Mouse (Mus musculus) megakaryocyte progenitor cell, adult 5-6 weeks (primary cell): Measurements from ENCODE around the gene Hoxb13. TPM values are rescaled to one million over a fixed set of nuclear protein-coding genes. Genes with fewer than 3 reads are reported as not detected.
A peak's percentile ranks its signal among the peaks of the same experiment; 100 is the strongest.

ENCODE experiments used
- ATAC-seq: replicated peaks from 2 replicates; pipeline ENCODE4 v1.8.0; 2016; ENCODE audit warnings: mild to moderate bottlenecking, moderate TSS enrichment, inconsistent platforms; ENCODE audit not compliant: poor library complexity
- total RNA-seq, 2 experiments: library from RNA; stranded (forward) in 1 of 2; stranded (reverse) in 1 of 2; fragments of 157-497, 149-512 nt in 1 of 2; fragments of 200-1000 nt in 1 of 2; gene quantifications; 2 replicates each; pipeline versions ENCODE4 v1.2.3 to v1.2.4; 2015 to 2017

Gene Hoxb13
- not detected in 2 replicates for total RNA-seq (2015)
- not detected in 2 replicates for total RNA-seq (2017)

DNA sequence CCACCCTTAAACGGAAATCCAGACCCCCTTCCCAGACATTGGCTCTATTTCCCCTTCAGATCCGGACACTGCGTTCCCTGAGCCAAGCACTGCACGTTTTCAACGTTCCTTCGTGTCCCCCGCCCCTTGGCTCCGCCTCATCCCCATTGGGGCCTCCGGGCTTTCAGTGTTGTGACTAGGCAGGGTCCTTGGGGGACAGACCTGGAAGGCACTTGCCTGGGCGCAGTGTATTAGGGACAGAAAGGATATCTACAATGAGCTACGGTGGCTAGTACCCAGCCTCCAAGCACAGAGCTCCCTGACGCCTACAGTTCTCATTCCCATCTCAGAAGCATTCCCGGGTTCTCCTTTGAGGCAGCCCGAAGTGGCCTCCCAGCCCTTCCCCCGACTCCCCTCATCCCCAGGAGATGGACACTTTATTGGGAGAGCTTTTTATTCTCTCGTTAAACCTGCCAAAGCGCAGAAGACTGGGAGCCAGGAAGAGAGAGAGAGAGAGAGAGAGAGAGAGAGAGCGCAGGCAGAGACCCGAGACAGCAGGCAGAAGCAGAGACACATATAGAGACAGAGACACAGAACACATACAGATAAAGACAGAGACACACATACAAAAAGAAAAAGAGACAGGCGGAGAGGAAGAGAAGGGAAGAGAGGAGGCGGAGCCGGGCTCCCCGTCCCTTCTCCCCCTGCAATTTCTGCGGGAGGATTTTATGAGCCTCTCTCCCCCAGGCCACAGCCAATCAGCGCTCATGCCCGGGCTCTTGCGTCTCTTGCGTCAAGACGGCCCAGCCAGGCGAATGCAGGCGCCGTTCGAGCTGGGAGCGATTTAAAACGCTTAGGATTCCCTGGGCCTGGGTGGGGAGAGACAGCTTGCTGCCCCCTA is at the start of gene Hoxb13:
Gene Hoxb13 (plus strand): TSS at position 796 of the 880 bp plus-strand sequence.
- peak; percentile 23; the same call in 1 of the 2 replicates for ATAC-seq

DNA sequence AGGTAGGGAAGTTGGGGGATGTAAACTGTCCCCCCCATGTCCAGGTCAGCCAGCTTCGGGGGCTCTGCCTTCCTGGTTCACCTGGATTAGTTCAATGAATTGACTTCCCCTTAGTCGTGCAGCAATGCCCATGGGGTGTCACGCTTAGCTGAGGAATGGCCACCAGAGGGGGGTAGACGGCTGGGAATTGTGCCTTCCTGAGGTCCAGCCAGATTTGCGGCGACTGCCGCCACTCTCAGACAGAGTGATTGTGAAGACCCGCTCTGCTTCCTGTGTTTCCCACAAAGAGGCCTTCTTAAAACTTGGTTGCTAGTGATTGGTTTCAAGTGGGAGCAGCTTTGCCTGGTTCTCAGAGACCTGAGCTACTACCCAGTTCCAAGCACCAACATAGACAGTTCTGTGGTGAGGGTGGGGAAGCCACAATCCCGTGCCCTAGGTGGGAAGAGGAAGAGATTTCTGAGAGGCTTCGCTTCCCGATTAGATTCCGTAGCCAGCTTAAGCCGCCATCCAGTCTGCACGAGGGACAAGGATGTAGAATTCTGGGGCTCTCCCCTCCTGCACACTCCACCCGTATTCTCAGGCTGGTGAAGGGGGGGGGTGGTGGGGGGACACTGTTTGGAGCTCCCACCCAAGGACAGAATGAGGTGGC is 48.4 kb upstream of the Hoxb13 start:
- ATAC-seq = peak; percentile 66

DNA sequence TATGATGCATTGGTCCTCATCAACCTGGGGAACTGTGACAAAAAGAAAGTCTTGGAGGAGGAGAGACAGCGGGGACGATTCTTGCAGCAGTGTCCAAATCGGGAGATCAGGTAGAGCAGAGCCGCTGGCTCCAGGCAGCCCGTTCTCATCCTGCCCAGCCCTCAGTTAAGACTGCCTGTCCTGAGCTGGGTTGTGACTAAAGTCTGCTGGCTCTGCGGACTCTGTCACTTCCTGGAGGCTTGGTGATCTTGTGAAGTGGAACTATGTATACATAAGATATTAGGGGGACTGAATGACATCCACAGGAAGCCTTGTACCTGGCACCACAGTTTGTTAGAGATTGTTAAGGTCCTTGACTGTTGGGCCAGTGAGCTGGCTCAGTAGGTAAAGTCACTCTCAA is 46.6 kb upstream of the Hoxb13 start:
- no peak for ATAC-seq

DNA sequence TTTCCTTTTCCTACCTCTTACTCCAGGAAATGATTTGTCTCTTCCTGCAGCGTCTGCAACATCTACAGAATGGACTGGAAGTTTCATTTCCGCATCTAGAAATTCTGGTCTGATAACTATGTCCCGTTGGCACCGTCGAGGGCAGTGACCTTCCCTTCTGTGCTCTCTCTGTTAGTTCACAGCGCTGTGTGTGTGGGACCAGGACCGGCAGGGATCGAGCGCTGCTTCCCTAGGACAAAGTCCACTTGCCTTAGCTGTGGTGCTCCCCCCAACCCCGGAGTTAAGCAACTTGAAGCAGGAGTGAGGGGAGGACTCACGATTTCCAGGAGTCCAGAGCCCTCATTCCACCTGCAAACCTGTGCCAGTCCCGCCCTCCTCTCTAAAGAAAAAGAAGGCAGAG is 29.3 kb upstream of the Hoxb13 start:
- ATAC-seq = no peak

DNA sequence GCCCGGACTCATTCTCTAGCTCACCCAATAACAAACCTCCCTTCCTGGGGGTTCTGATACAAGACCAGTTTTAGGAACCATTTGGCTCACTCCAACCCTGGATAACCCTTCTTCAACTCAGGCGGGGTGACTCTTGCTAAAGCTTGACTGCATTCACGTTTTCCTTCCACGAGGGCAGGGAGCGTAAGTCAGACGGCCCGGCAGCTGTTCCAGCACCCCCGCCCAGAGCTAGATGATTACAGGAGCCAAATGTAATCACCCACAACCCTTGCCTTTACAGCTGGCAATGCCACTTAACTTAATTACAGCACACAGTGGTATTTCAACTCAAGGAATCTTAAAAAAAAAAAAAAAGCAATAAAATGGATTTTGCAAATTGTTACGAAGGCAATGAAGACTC is 26.0 kb upstream of the Hoxb13 start:
- no peak for ATAC-seq

DNA sequence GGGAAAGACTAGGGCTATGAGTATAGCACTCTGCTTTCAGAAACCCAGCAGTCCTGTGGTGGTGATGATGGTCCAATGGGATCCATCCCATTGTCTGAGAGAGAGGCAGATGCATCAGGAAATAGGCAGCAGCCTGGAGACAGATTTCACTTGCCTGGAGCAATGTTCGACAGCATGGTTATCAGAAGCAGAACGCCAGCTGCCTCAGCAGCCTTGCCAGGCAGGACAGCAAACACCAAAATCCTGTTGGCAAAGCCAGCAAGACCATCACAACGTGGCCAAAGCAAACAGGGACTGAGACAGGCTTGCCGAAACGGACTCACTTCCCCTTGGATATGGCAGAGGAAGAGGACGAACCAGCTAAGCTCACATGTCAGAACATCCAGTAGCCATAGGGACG is 25.1 kb upstream of the Hoxb13 start:
- no peak for ATAC-seq

DNA sequence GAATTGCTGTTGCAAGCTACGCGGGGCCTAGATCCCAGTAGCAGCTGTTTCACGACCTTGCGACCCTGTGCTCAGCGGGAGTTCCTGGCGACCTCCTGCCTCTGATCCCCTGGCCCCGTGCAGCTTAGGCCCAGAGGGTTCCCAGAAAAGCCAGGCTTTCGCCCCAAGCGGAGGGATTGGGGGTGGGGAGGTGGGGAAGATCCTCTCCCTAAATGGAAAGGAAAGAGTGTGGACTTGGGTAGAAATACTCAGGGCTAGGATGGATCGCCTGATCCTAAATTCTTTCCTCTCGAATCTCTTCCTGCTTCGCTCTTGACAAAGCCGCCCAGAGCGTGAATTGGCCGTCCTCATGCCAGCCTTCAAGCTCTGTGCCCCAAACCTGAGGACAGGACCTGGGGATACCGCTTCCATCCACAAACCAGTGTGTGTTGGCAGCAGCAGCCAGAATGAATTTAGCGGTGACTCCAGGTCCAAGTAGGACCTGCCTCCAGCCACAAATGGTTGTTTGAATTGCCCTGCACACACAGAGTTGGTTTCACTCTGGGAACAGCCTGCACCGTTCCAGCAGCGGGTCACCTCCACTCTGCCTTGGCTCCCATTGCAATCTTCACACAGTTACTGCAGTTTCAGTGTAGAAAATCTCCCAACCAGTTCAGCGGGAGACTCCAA is 23.3 kb upstream of the Hoxb13 start:
- ATAC-seq = no peak

DNA sequence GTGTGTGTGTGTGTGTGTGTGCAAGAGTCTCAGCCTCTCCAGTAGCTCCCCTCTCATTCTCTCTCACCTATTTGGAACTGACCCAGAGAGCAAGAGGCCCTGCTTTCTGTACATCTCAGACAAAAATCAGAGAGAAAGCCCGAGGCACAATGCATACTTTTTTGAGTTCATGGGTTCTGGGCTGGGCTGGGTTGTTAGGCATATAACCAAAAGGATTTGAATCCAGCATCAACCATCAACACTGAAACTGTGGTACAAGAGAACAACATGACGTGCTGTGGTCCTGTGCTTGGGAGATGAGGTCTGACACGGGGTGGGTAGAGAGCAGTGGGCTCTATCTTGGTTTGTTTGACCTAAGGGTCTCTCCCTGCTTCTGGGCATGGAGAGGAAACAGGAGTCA is 22.5 kb upstream of the Hoxb13 start:
- ATAC-seq = no peak

DNA sequence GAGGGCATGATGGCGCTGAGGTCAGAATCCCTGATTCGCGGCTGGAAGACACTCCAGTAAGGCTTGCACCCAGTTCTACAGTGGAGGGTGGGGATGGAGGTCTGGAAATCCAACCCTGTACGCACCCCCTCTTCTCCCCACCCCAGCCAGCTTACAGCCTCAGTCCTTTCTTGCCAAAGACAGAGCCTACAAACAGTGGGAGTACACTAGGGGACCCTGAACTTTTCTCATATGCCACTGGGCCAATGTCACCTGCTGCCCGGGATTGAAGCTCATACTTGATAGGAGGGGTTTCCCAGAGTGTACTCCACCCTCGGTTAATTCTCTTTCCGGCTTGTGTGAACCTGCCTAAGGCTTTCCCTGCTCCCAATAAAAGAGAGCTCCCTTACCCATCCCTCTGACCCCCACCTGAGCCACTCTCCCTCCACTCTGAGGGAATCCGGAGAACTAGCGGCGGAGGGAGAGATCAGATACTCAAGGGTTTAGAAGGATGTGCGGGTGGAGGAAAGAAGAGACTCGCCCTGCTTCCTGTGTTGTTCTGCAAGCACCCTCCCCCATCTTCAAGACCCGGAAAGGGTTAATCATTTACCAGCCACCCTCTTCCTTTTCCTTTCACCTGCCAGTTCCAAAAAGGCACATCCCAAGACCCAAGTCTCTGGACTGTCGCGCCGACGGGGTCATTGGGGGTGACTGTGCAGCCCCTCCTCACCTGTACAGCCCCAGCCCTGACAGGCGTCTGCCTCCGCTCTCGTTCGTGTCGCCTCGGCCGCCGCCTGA is 21.4 kb upstream of the Hoxb13 start:
- no peak for ATAC-seq

DNA sequence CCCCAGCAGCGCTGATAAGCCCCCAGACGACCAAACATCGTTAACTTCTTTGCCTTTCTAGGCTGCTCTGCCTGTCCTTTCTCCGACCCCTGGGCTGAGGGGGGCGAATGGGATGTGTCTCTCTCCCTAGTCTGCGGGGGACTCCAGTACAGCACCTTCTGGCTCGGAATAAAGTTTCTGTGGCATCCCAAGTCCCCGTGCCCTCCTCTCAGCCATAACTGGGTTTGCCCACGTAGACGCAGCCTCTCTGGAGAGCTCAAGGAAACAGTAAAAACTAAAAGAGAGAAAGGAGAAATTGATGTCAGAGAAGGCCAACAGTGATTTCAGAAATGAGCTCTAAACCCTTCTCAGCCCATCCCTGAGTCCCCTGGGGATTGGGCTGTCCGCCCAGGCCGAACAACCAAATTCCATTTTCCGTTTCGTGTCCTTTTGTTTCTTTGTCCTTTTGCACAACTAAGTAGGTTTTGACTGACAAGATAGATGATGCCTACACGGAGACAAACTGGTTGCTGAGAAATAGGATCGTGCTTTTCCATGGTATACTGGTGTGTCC is 20.8 kb upstream of the Hoxb13 start:
- no peak for ATAC-seq

DNA sequence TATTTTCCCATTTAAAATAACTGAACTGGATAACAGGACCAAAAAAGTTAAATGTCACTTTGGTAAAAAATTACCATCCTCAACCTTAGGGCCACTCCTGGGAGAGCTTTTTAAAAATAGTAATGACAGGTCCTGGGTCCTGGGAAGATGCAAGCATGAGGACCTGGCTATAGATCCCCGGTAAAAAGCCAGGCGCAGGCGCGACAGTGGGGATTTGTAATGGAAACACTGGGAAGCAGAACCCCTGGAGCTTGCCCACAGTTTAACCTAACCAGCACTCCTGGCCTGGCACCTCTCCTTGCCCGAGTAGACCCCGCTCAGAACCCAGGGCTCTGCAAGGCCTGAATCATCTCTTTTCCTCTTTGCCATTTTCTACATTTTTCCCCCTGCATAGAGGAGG is 19.2 kb upstream of the Hoxb13 start:
- no peak for ATAC-seq

DNA sequence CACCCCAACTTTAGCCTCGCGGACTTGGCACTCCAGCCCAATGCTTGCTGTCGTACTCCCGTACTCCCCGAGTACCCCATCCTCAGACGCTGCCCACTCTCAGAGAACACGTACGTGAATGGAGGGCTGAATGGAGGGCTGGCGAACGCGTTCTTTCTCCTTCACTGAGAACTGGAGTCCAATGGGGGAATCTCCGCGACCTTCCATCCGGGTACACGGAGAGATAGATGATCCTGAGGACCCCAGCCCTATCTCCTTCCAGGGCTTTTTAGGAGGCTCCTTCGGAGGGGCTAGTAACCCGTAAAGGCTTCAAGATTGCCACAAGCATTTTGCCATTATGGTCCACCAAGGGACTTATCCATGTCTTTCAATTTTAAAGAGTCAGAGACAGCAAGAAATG is 18.6 kb upstream of the Hoxb13 start:
- no peak for ATAC-seq

DNA sequence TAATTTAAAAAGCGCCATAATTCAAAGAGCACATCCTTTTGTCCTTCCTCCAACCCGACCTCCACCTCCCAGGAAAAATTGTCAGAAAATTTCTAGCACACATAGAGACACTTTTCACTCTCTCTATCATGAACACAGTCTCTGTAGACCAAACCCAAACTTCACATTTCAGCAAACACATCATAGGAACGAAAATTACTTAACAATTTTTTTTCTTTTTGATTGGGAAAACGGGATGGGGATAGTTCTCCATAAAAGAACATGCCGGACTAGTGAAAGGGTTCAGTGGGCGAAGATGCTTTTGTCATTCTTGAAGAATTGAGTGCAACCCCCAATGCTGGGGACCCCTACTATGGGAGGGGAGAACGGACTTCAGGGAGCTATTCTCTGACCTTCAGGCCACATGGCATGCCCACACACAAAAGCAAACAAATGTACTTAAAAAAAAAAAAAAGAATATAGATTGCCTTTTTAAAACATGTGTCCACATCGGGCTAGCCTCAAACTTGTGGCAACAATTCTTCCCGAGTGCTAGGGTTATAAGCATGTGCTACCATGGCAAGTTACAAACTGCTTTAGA is 18.1 kb upstream of the Hoxb13 start:
- ATAC-seq = no peak

DNA sequence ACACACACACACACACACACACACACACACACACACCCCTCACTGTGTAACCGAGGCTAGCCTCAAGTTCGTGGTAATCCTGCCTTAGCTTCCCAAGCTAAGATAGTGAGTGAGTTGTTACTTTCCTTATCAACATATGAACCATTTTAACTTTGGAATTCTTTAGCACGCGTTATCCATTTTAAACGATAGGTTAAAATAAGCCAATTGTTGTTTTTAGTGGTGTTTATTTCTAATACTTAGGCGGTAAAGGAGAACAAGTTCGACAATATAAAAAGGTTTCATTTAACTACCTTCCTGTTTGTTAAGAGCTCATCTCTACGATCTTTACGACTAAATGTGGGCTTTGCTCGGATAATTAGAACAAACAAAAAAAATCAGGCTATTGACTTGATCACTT is 17.3 kb upstream of the Hoxb13 start:
- no peak for ATAC-seq

DNA sequence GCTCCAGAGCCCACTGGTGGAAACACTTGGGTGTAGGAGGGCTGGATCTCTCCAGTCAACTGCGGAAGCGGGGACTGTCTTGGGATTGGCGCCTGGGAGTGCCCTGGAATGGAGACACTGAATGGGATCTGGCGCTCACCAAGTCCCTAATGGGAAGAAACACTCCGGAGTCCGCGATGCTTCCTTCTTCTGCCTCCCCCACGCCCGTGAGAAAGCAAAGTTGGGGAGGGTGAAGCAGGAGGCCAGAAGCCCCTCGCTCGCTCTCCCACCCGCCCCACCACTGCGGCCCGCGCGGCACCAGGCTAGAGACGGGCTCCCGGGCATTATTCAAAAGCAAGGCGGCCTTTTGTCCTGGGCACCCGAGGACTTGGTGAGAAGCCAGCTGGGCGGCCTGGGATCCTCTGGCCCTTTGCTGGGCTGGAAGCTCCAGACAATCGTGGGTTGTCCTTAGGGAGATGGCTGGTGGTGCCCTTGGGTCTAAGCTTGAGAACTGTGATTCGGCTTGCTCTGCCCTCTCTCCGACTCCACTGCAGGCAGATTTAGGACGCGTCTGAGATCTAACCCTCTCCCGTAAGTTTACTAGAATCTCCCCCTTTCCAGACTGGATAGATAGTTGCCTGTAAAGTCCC is 16.5 kb upstream of the Hoxb13 start:
- ATAC-seq = no peak

DNA sequence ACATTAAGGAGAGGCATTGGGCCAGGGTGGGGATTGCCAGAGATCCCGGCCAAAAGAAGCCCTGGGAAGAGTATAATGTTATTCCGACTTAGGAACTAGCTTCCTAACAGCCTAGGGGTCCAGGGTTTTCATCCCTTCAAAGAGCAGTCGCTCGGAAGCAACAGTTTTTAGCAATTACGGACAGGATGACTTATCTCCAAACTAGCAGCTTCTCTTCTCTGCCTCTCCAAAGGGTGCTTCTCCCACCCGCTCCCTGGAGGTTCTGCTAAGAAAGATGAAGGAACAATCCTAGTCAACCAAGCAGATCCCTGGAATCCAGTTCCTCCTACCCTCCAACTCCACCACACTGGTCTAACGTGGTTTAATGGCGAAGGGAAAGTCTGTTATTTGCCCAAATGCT is 15.8 kb upstream of the Hoxb13 start:
- no peak for ATAC-seq

DNA sequence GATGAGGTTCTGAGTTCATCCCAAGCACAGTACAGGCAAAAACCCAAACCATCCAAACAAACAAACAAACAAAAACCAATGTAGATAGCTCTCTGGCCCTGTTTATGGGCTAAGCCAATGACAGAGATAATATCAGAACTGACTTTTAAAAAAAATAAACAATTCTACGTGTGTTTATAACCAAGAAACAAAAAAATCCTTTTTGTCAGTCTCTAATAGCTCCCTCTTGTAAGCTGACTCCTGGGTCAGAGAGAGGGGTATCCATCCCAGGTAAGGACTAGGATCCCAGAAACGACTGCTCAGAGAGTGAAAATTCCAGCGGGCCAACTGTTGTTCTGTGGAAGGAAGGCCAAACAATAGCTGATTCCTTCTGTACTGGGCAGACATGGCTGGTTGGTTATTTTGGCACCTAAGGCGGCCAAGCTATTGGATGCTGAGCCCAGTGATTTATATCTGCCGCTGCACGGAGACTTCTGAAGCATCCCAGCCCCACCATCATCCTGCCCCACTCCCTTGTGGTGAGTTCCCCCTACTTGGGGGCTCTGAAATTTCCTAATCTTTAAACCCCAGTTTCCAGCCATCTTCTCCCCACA is 15.1 kb upstream of the Hoxb13 start:
- ATAC-seq = no peak

DNA sequence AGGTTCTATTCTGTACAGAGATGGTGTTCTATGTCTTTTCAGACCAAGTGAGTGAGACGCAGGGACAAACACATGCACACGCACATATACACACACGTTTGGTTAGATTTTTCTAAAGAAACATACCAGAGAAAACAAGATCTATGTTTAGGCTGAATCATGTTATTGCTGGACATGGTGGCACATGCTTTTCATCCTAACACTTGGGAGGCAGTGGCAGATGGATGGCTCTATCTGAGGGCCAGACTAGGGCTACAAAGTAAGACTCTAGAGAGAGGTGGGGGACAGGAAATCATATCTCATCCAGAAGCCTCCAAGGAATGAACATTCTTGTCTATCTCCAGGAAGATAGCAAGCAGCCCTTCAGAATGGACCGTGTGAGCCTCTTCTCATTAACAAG is 13.1 kb upstream of the Hoxb13 start:
- no peak for ATAC-seq

DNA sequence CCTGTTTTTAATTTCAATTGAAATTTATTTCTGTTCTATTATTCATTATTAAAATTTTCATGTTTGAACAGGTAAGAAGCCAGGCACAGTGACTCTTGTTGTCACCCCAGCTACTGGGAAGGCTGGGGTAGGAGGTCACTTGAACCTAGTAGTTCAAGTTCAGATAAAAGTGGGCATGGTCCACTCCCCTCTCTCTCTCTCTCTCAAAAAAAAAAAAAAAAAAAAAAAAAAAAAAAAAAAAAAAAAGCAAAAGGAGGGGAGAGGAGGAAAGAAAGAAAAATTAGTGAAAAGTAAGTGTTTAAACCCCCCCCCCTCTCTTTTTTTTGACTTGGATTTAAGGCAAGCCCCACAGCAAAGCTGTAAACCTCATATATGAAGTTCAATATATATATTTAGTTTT is 9.9 kb upstream of the Hoxb13 start:
- no peak for ATAC-seq

DNA sequence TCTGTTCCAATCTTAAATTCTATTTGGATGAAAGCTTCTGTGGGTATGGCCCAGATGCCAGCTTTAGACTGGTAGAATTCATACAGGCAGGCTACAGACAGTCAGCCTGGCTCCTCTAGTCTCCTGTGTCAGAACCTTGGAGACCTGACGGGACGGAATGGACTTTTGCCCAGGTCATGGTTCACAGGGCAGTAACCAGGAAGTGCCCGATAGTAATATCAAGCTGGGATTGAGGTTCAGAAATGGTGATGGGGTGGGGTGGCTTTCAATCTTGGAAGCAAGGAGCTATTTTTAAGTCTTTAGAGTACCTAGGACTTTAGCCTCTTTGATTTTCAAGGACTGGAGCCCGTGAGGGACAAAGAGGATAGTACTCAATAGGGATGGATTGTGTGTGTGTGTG is 6.8 kb upstream of the Hoxb13 start:
- ATAC-seq = no peak
